Mouse (Mus musculus) adrenal gland, adult (tissue): ENCODE results near the gene Il25.
"Not testable (repeated sequence)": the region's sequence is repeated elsewhere in the genome, so short reads cannot be mapped to it uniquely, and the experiment has no call there.

Source experiments
- DNase-seq, 2 experiments: peaks; one replicate each; pipeline ENCODE4 v3.0.0; 2022 to 2023; ENCODE audit warnings: low spot score in 1 of 2; ENCODE audit not compliant: inconsistent age in 2 of 2

Gene Il25

GRCm38 (mm10) chr14:54926401-54927158, 5.9 kb upstream of the Il25 start:
- DNase-seq = peak in 1 of 2 experiments; percentile 64

- DNase-seq = no peak
Measured at GRCm38 (mm10) chr14:54927296-54927695, 5.2 kb upstream of the Il25 start.

- peak in 1 of 2 experiments; percentile 24 for DNase-seq
Measured at GRCm38 (mm10) chr14:54929801-54930200, 2.7 kb upstream of the Il25 start.

GRCm38 (mm10) chr14:54930431-54930830, 2.1 kb upstream of the Il25 start:
- no peak for DNase-seq

- no peak for DNase-seq
Measured at GRCm38 (mm10) chr14:54935904-54936830, 3.7 kb downstream of the Il25 start, which contains the start of gene Cmtm5. Gene Cmtm5 (plus strand): TSS chr14:54936261.

- no peak for DNase-seq
Measured at GRCm38 (mm10) chr14:54936831-54937160, 4.3 kb downstream of the Il25 start.

GRCm38 (mm10) chr14:54937361-54938182, 5.1 kb downstream of the Il25 start:
- no peak for DNase-seq

- no peak for DNase-seq
Measured at GRCm38 (mm10) chr14:54938431-54939219, 6.1 kb downstream of the Il25 start.

GRCm38 (mm10) chr14:54939434-54940175, 7.1 kb downstream of the Il25 start:
- peak; percentile 63 to 87 for DNase-seq

GRCm38 (mm10) chr14:54940176-54940530, 7.7 kb downstream of the Il25 start:
- DNase-seq = no peak

- DNase-seq = no peak
Measured at GRCm38 (mm10) chr14:54941024-54941978, 8.8 kb downstream of the Il25 start.

- DNase-seq = no peak
Measured at GRCm38 (mm10) chr14:54942479-54942878, 10.0 kb downstream of the Il25 start.

GRCm38 (mm10) chr14:54943971-54944370, 11.5 kb downstream of the Il25 start:
- DNase-seq = no peak

GRCm38 (mm10) chr14:54944939-54945338, 12.4 kb downstream of the Il25 start:
- no peak for DNase-seq

- no peak for DNase-seq
Measured at GRCm38 (mm10) chr14:54945975-54946704, 13.6 kb downstream of the Il25 start.

GRCm38 (mm10) chr14:54947008-54947407, 14.5 kb downstream of the Il25 start:
- not testable (repeated sequence) for DNase-seq

GRCm38 (mm10) chr14:54948781-54949180, 16.3 kb downstream of the Il25 start:
- DNase-seq = no peak

GRCm38 (mm10) chr14:54950493-54950892, 18.0 kb downstream of the Il25 start:
- no peak for DNase-seq
